Mouse (Mus musculus): ENCODE measurements around the gene Arhgap8. TPM values are rescaled to one million over a fixed set of nuclear protein-coding genes. Genes with fewer than 3 reads are reported as not detected.
A peak's percentile ranks its signal among the peaks of the same experiment; 100 is the strongest.
"Not testable (repeated sequence)": the region's sequence is repeated elsewhere in the genome, so short reads cannot be mapped to it uniquely, and the experiment has no call there.

Gene Arhgap8
- polyA plus RNA-seq, 1 experiment from 2014 or later: 25.5 TPM

DNA sequence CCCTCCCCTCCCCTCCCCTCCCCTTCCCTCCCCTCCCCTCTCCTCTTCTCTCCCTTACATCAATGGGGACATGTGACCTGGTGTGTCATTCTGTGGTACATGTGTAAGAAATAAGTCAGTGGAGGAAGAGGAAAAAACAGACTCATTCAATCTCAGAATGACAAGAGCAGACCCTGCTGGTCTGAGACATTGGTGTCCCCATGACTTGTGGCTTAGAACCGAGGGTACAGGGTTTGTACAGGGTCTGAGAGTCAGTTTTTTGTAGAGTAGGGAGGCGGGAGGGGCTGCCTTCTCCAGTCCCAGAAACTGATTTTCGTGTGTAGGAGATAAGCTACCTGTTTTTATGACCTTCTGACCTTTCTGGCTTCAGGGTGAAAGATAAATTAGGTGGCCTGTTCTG, 23.5 kb downstream of the Arhgap8 start:
- no peak overlapping the region for H3K4me3 ChIP-seq
- H3K4me1 ChIP-seq: no peaks in the 10 kb centered on the region
- no peak overlapping the region for H3K27ac ChIP-seq
- no peak overlapping the region for H3K4me2 ChIP-seq
- no peak overlapping the region for H3K9ac ChIP-seq
- H3K27me3 ChIP-seq: no peaks in the 10 kb centered on the region
- ATAC-seq (ENCODE audit: borderline replicate concordance, extremely low read depth, low FRiP score, low TSS enrichment): no peak
- H3K36me3 ChIP-seq: no peaks in the 10 kb centered on the region
- no peaks in the 10 kb centered on the region for H3K9me3 ChIP-seq
- WGBS: 5% methylated on average over 3 of the region's 3 CpGs

DNA sequence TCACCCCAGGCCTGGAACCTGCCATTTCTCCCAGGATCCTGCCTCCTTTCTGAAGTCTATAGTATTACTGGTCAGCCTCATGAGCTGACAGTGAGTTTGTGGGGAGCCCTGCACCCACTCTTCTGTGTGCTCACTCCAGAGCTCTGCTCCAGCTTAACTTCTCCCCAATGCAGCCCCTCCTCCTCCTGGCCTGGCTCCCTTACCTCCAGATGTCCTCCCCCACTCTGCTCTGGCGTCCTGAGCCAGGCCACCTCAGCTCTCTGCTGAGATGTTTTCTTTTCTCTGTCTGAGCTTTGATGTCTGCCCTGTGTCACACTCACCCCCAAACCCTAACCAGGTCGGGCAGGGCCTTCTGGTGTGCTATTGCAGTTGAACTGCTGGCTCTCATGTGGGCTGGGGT, 24.5 kb downstream of the Arhgap8 start:
- Histone ChIP-seq H3K27me3 (no peaks in the 10 kb centered on the region), H3K4me3 (no peak overlapping the region), H3K36me3 (no peaks in the 10 kb centered on the region), H3K4me1 (no peaks in the 10 kb centered on the region), H3K4me2 (no peak overlapping the region), H3K9ac (no peak overlapping the region), H3K9me3 (no peaks in the 10 kb centered on the region), H3K27ac (no peak overlapping the region)
- no peak for ATAC-seq (ENCODE audit: borderline replicate concordance, extremely low read depth, low FRiP score, low TSS enrichment)
- WGBS: 8% methylated on average over 2 of the region's 2 CpGs

DNA sequence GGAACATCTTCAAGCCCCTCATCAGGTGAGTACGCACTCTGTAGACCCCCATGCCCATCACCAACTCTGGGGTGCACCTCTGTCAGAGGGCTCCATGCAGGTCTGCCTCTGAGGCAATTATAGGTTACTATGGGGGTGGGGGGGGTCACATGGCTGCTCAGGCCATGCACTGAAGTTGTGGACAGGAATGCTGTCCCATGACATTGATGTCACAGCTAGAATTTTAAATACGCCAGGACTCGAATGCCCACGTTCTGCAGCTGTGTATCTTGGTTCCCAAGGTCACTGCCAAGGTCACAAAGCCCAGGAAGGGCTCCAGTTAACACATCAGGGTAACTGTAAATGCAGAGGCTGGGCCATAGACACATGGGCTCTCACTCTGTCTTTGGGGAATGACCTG, 26.0 kb downstream of the Arhgap8 start:
- H3K36me3 ChIP-seq: no peaks in the 10 kb centered on the region
- no peaks in the 10 kb centered on the region for H3K9me3 ChIP-seq
- 83% methylated on average over 4 of the region's 4 CpGs for WGBS
- no peak overlapping the region for H3K4me2 ChIP-seq
- no peak overlapping the region for H3K4me3 ChIP-seq
- no peak overlapping the region for H3K9ac ChIP-seq
- no peak overlapping the region for H3K27ac ChIP-seq
- no peaks in the 10 kb centered on the region for H3K4me1 ChIP-seq
- H3K27me3 ChIP-seq: no peaks in the 10 kb centered on the region
- no peak for ATAC-seq (ENCODE audit: borderline replicate concordance, extremely low read depth, low FRiP score, low TSS enrichment)

DNA sequence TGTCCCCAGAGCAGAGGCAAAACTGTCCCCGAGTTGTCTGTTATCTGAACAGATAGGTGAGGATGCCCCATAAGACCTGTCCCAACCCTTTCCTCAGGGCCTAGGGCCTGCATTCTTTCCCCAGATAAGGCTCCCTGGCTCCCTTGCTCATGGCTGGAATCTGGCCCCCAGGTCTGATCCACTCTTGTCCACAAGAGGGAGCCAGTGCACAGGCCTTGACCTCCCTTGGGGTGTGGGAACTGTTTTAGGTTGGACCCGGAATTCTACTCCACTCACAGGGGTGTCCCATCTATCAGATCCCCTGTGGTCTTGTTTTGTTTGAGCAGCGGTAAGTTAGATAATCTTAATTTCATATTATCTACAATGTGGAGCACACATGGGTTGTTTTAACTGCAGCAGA, 35.1 kb downstream of the Arhgap8 start:
- no peak overlapping the region for H3K4me3 ChIP-seq
- H3K4me1 ChIP-seq: no peaks in the 10 kb centered on the region
- H3K9ac ChIP-seq: no peak overlapping the region
- no peak overlapping the region for H3K4me2 ChIP-seq
- no peaks in the 10 kb centered on the region for H3K36me3 ChIP-seq
- no peak overlapping the region for H3K27ac ChIP-seq
- H3K9me3 ChIP-seq: no peaks in the 10 kb centered on the region
- peaks cover 8% of the 10 kb centered on the region; the same call in 1 of the 2 replicates for H3K27me3 ChIP-seq
- ATAC-seq (ENCODE audit: borderline replicate concordance, extremely low read depth, low FRiP score, low TSS enrichment): 0 out of 2 replicates have a peak, but pooled peaks have one; percentile 39
- 14% methylated on average over 3 of the region's 3 CpGs for WGBS

DNA sequence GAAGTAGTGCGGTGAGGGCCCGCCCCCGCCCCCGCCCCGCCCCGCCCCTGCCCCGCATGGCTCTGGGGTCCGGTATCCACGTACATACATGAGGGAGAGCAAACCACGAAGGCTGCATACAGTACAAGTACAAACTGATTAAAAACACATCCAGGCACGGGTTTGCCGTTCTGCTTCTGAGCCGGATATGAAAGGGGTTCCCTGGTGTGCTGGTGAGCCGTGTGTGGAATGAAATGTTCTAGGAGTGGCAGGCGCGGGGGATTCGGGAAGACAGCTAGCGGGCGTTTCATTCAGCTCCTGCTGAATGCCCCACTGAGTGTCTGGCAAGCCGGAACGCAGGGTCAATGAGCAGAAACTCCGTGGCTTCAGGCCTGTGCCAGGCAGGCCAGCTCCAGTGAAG, 36.6 kb downstream of the Arhgap8 start:
- H3K4me2 ChIP-seq: peak overlapping the region; percentile 43
- H3K27ac ChIP-seq: no peak overlapping the region
- no peaks in the 10 kb centered on the region for H3K36me3 ChIP-seq
- no peaks in the 10 kb centered on the region for H3K9me3 ChIP-seq
- WGBS: 9% methylated on average over 22 of the region's 22 CpGs
- H3K9ac ChIP-seq: 0 out of 2 replicates have a peak overlapping the region, but pooled peaks have one; percentile 6
- H3K4me3 ChIP-seq: peak overlapping the region; percentile 1; the same call in 1 of the 2 replicates
- H3K4me1 ChIP-seq: no peaks in the 10 kb centered on the region
- ATAC-seq (ENCODE audit: borderline replicate concordance, extremely low read depth, low FRiP score, low TSS enrichment): no peak
- H3K27me3 ChIP-seq: peaks cover 8% of the 10 kb centered on the region; the same call in 1 of the 2 replicates

DNA sequence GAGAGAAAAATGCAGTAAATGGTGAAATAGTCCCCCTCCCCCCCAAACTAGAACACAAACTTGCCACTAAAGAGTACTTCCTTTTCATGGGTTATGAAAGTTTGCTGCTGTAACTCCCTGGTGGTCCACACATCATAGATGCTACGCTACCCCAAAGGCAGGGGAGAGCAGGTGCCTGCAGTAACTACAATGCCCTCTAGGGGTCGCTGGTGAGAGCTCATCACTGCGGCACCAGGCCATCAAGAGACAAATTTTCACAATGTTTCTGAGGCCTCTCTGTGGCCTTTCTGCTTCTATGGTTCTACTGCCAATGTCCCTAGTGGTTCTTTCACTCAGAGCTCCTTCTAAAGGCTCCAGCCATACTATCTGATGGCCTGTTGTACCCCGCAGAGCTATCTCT, 38.6 kb downstream of the Arhgap8 start:
- H3K27me3 ChIP-seq: peaks cover 8% of the 10 kb centered on the region; the same call in 1 of the 2 replicates
- no peak overlapping the region for H3K4me3 ChIP-seq
- WGBS: 36% methylated on average over 4 of the region's 4 CpGs

DNA sequence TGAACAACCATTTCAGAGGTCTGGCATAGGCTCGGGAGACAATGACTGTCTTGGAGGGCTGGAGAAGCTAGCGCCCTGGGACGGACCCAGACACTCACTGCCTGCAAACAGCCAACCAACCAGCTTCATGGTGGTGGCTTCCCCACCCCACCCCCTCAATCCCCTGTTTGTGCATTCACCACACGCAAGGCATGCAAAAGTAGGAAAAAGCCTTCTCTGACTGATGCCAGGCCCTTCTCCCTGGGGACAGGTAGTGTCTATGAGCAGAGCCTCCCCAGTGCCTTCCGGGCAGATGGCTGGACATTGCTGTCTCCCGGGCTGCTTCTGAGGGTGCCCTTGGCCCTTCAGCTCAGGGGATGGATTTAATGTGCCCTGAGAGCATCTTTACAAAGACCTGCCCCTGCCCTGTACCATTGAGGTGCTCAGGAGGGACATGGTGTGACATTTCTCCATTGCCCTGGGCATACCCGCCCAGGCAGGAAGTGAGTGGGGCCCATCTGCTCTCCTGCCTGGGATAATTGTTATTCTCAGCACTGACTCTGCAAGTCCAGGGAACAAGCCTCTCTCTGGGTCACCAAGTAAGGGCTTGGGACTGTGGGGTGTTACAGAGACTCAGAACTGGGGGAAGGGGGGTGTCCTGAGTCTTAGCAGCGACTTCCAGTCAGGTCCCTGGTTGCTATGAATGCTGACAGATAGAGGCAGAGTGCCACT, 43.0 kb downstream of the Arhgap8 start:
- ATAC-seq (ENCODE audit: borderline replicate concordance, extremely low read depth, low FRiP score, low TSS enrichment): no peak
- Histone ChIP-seq H3K9me3 (no peaks in the 10 kb centered on the region), H3K27ac (no peak overlapping the region), H3K4me2 (no peak overlapping the region), H3K27me3 (no peaks in the 10 kb centered on the region), H3K9ac (no peak overlapping the region), H3K4me3 (no peak overlapping the region), H3K4me1 (no peaks in the 10 kb centered on the region), H3K36me3 (no peaks in the 10 kb centered on the region)
- WGBS: 83% methylated on average over 8 of the region's 8 CpGs

More for the DNA sequence above, 38.6 kb downstream of the Arhgap8 start:
- no peaks in the 10 kb centered on the region for H3K36me3 ChIP-seq
- H3K9me3 ChIP-seq: no peaks in the 10 kb centered on the region
- H3K4me1 ChIP-seq: no peaks in the 10 kb centered on the region
- H3K9ac ChIP-seq: no peak overlapping the region
- ATAC-seq (ENCODE audit: borderline replicate concordance, extremely low read depth, low FRiP score, low TSS enrichment): no peak
- H3K27ac ChIP-seq: no peak overlapping the region
- H3K4me2 ChIP-seq: no peak overlapping the region

DNA sequence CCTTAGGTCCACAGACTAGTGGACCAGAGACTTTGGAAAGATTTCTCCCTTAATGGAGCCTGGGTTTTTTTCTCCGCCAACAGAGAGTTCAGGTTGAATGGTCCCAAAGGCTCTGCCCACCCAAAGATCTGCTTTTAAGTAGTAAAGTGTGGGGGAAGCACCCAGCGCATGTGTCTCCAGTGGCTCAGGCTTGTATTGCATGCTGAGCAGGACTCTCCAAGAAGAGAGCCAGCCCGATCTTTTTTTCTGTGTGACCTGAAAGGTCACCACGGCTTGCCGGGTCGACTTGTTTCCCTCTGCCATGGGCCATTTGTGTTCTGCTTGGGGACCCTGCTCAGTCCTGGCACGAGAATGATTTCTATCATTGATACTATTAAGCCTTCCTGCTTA, 43.6 kb downstream of the Arhgap8 start:
- no peak for ATAC-seq (ENCODE audit: borderline replicate concordance, extremely low read depth, low FRiP score, low TSS enrichment)
- H3K4me1 ChIP-seq: no peaks in the 10 kb centered on the region
- no peak overlapping the region for H3K4me2 ChIP-seq
- no peaks in the 10 kb centered on the region for H3K27me3 ChIP-seq
- no peak overlapping the region for H3K9ac ChIP-seq
- H3K36me3 ChIP-seq: no peaks in the 10 kb centered on the region
- WGBS: 46% methylated on average over 7 of the region's 7 CpGs
- H3K9me3 ChIP-seq: no peaks in the 10 kb centered on the region
- no peak overlapping the region for H3K27ac ChIP-seq
- H3K4me3 ChIP-seq: no peak overlapping the region

DNA sequence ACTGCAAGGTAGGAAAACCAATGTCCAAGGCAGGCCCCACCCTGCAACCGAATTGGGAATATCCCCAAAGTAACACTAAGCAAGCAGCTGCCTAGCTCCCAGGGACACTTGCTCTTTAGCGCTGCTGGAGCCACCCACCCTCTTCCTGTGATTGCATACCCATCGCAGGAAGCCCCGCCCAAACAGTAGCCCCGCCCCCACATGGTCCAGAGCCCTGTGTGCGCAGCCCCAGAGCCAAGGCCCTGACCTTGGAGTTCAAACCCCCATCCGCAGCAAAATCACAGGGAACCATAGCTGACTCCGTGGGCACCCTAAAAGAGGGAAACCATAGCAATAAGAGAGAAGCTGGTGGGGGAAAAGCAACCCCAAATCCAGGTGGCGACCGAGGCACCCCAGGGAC, 46.8 kb downstream of the Arhgap8 start:
- Histone ChIP-seq H3K9ac (no peak overlapping the region), H3K36me3 (no peaks in the 10 kb centered on the region), H3K4me3 (no peak overlapping the region), H3K9me3 (no peaks in the 10 kb centered on the region), H3K4me2 (no peak overlapping the region), H3K27ac (no peak overlapping the region), H3K4me1 (no peaks in the 10 kb centered on the region), H3K27me3 (no peaks in the 10 kb centered on the region)
- no peak for ATAC-seq (ENCODE audit: borderline replicate concordance, extremely low read depth, low FRiP score, low TSS enrichment)
- 36% methylated on average over 10 of the region's 10 CpGs for WGBS

DNA sequence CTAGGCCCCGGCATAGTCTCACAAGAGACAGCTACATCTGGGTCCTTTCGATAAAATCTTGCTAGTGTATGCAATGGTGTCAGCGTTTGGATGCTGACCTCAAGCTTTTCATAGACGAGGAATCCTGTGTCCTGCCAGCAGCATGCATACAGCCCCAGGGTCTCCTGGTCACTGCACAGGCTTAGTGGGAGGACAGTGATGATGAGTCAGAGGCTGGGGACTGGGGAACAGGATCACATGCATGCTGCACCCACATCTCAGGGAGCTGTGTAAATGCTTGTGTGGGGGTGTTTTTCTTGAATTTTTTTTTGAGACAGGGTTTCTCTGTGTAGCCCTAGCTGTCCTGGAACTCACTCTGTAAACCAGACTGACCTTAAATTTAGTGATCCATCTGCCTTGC, 48.7 kb downstream of the Arhgap8 start:
- not testable (repeated sequence) for H3K9me3 ChIP-seq; H3K27me3 ChIP-seq; H3K4me2 ChIP-seq; H3K4me3 ChIP-seq; ATAC-seq (ENCODE audit: borderline replicate concordance, extremely low read depth, low FRiP score, low TSS enrichment); H3K9ac ChIP-seq; H3K27ac ChIP-seq; H3K36me3 ChIP-seq; H3K4me1 ChIP-seq
- WGBS: 78% methylated on average over 4 of the region's 4 CpGs

DNA sequence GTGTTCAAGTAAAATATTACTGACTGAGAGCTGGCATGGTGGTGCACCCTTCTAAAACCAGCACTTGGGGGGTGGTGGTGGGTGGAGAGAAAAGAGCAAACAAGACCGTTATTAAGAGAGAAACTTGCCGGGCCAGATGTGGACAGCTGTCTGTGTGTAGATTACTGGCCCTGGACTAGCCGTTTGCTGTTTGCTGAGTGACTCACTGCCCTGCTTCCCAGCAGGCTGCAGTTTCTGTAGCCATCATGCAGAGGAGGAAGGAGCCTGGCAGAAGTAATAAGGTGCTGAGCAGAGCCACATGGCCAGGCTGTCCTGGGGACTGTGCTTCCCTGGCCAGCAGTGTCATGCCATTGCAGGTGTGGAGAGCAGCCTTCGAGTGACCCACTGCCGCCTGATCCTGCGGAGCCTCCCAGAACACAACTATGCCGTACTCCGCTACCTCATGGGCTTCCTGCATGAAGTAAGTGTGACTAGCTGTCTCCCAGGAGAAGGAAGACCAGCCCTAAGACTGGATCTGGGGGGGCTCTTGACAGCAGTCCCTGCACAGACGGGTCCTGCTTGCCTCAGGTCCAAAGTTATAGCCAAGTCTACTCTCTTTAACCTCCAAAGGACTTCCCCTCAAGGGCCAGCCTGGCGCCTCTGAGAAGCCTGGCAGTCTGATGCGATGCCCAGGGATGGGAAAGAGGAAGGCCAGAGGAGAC, 49.9 kb downstream of the Arhgap8 start:
- no peak for ATAC-seq (ENCODE audit: borderline replicate concordance, extremely low read depth, low FRiP score, low TSS enrichment)
- H3K9me3 ChIP-seq: no peaks in the 10 kb centered on the region
- no peak overlapping the region for H3K4me3 ChIP-seq
- H3K4me1 ChIP-seq: no peaks in the 10 kb centered on the region
- WGBS: 60% methylated on average over 11 of the region's 11 CpGs
- no peak overlapping the region for H3K9ac ChIP-seq
- no peak overlapping the region for H3K27ac ChIP-seq
- H3K4me2 ChIP-seq: no peak overlapping the region
- no peaks in the 10 kb centered on the region for H3K27me3 ChIP-seq
- no peaks in the 10 kb centered on the region for H3K36me3 ChIP-seq
